Mouse (Mus musculus) midbrain, embryonic 15.5 days (tissue): ENCODE measurements at regions not wholly inside any gene's neighbourhood (a gene's known extent, or its start where the extent isn't known, plus 50 kb on each side); places are given as distances from the start of the nearest gene placed in this dataset.

ENCODE experiments used
- ATAC-seq: fragments of 200-750 bp; cut with Nextera tagmentation; replicated peaks from 2 replicates; pipeline ENCODE4 v1.8.0; 2017; ENCODE audit warnings: moderate TSS enrichment
- H3K27ac ChIP-seq: fragments of 300-500 bp; sonication (generic); 2 replicates; pipeline ENCODE4 v1.5.1; 2015; ENCODE audit warnings: mild to moderate bottlenecking, inconsistent platforms
- H3K27me3 ChIP-seq: fragments of 300-500 bp; sonication (generic); replicated peaks from 2 replicates; pipeline ENCODE4 v1.6.1; 2015; ENCODE audit warnings: inconsistent platforms
- H3K36me3 ChIP-seq: fragments of 300-500 bp; sonication (generic); replicated peaks from 2 replicates; pipeline ENCODE4 v1.6.1; 2015; ENCODE audit warnings: inconsistent platforms
- H3K4me1 ChIP-seq: fragments of 300-500 bp; sonication (generic); 2 replicates; pipeline ENCODE4 v1.6.1; 2015; ENCODE audit warnings: inconsistent platforms
- H3K4me2 ChIP-seq: fragments of 300-500 bp; sonication (generic); 2 replicates; pipeline ENCODE4 v1.6.1; 2015; ENCODE audit warnings: inconsistent platforms, mild to moderate bottlenecking, moderate library complexity
- H3K4me3 ChIP-seq: fragments of 300-500 bp; sonication (generic); 2 replicates; pipeline ENCODE4 v1.5.1; 2015; ENCODE audit warnings: mild to moderate bottlenecking, inconsistent platforms
- H3K9ac ChIP-seq: fragments of 300-500 bp; sonication (generic); 2 replicates; pipeline ENCODE4 v1.6.1; 2015; ENCODE audit warnings: mild to moderate bottlenecking, inconsistent platforms
- H3K9me3 ChIP-seq: fragments of 300-500 bp; sonication (generic); 2 replicates; pipeline ENCODE4 v1.6.1; 2016; ENCODE audit warnings: inconsistent platforms
- WGBS: fragments of 180-500 bp; shearing (Covaris S2); methylation state at CpG from one replicate; pipeline ENCODE4 v1.1.7; 2015; ENCODE audit warnings: mixed read lengths; 5-methylcytosine and 5-hydroxymethylcytosine counted together

DNA sequence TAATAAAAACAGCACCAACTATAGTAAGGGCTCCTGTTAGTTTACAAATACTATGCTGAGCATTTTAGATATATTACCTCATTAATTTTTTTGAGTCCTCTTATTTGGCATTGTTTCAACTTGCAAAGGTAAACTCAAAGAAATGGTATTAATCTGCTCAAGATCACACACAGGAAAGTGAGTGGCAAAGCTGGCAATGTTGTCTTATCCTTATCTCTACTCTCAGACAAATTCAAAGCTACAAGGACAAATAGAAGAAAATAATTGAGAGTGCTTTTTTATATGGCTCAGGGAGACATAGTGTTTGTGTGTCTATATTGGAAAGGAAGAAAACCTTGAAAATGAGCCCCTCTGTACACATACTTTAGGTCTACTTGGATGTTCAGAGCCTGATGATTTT lies 411.9 kb upstream of the Mgat4c start:
- H3K9ac ChIP-seq: no peak overlapping the region
- H3K4me2 ChIP-seq: no peak overlapping the region
- ATAC-seq: no peak
- H3K27me3 ChIP-seq: no peaks in the 10 kb centered on the region
- no peaks in the 10 kb centered on the region for H3K36me3 ChIP-seq
- no peaks in the 10 kb centered on the region for H3K4me1 ChIP-seq
- H3K4me3 ChIP-seq: no peak overlapping the region
- H3K27ac ChIP-seq: no peak overlapping the region
- H3K9me3 ChIP-seq: no peaks in the 10 kb centered on the region

DNA sequence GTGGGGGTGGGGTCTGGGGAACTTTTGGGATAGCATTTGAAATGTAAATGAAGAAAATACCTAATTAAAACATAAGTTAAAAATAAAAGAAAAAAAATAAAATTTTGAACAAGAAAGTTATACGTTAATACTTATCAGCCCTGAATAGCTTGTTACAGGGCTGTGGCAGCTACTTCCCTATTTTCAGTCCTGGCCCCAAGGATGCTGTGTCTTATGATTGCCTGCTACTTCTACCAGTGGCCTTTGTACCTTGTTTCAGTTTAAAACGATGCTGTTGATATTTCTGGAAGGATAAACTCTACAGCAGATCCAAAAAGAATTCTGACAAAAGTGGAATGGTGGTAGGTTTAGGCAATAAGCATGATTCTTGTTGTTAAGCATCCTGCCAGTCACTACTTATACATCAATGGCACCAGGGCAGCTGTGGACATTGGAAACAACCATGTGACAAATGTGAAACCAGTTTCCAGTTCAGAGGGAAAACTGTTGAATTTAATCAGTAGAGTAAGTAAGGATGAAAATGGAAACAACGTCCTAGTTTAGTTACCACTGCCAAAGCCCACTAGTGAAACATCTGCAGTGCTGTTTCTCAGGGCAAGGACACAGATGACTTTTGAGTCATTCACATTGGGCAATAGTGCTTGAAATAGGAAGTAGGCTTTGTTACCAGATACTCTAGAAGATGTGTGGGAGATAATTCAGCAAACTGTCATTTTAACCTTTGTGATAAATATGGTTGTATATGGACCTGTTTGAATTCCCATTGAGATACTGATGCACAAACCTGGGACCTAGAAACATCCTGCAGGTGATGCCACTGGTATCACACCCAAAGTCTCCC lies 409.6 kb upstream of the Mgat4c start:
- no peaks in the 10 kb centered on the region for H3K9me3 ChIP-seq
- no peak for ATAC-seq
- no peak overlapping the region for H3K4me2 ChIP-seq
- H3K27me3 ChIP-seq: no peaks in the 10 kb centered on the region
- no peak overlapping the region for H3K9ac ChIP-seq
- no peaks in the 10 kb centered on the region for H3K36me3 ChIP-seq
- H3K4me3 ChIP-seq: no peak overlapping the region
- no peaks in the 10 kb centered on the region for H3K4me1 ChIP-seq
- no peak overlapping the region for H3K27ac ChIP-seq
- WGBS: 82% methylated on average over 3 of the region's 3 CpGs

DNA sequence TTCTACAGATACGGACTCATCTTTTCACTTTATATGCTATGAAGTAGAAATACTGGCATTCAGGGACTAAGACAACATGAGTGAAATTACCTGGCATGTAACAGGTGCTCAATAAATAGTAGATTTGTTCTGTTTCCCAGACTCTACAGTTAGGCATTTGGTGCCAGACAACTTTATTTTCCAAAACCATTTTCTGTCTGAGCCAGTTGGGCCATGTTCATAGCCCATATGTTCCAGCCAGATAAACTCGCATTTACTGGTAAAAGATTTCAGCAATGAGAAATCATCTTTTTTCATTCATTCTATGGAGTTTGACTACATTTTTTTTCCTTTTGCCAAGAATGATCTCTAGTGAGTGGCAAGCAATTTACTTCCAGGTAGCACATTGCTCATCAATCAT lies 393.2 kb upstream of the Mgat4c start:
- 94% methylated on average over 2 of the region's 2 CpGs for WGBS
- no peaks in the 10 kb centered on the region for H3K27me3 ChIP-seq

DNA sequence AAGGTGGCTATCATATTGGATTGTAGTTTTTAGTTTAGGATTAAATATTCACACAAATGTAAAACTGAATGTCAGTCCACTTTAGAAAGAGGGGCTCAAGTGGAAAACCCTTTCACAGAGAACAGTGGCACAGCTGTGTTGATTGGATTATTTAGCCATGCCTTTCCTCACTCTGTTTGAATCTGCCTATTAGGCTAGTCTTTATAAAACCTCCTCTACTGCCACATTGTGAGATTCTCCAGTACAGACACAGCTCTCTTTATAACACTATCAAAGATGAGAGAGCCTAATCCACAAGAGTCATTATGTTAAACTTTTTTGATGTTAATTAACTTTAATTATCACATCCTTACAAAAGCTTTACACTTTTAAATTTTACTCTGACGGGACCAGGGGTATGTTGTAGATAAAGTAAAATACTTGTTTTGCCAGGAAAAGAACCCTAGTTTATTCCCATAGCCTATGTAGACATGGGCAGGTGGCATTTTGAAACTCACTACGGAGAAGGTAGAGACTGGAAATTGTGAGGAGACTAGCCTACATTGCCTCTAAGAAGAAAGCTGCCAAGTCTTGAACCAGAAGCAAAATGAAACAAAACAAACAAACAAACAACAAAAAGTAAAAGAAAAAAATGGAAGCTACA lies 379.0 kb upstream of the Mgat4c start:
- no peaks in the 10 kb centered on the region for H3K36me3 ChIP-seq

More for the DNA sequence above, 393.2 kb upstream of the Mgat4c start:
- no peak overlapping the region for H3K4me2 ChIP-seq
- ATAC-seq: no peak
- no peak overlapping the region for H3K9ac ChIP-seq
- no peaks in the 10 kb centered on the region for H3K9me3 ChIP-seq
- H3K27ac ChIP-seq: no peak overlapping the region
- H3K4me3 ChIP-seq: no peak overlapping the region
- no peaks in the 10 kb centered on the region for H3K36me3 ChIP-seq
- H3K4me1 ChIP-seq: no peaks in the 10 kb centered on the region

DNA sequence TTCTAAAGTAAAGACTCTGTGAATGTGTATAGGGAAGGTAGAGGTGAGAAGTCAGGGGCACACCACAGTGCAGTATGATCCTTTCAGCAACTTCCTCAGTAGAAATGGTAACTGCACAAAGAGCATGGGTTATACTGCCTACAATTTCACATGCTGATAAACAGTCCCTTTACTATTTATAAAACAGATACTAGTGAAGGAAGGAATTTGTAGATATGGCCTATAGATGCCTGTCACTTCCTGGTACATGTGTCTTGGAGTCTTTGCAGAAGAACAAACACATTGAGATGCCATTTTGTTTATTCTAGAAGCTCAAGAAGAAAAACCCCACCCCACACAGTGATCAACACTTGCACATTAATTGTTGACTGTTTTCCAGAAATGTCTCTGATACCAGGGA lies 377.2 kb upstream of the Mgat4c start:
- Histone ChIP-seq H3K9me3 (no peaks in the 10 kb centered on the region), H3K27me3 (no peaks in the 10 kb centered on the region), H3K9ac (no peak overlapping the region), H3K4me3 (no peak overlapping the region), H3K4me1 (no peaks in the 10 kb centered on the region), H3K27ac (no peak overlapping the region), H3K36me3 (no peaks in the 10 kb centered on the region), H3K4me2 (no peak overlapping the region)
- no peak for ATAC-seq

More for the DNA sequence above, 379.0 kb upstream of the Mgat4c start:
- no peak overlapping the region for H3K4me3 ChIP-seq
- no peak overlapping the region for H3K9ac ChIP-seq
- WGBS: 28% methylated on average over 2 of the region's 2 CpGs
- no peak overlapping the region for H3K27ac ChIP-seq
- no peaks in the 10 kb centered on the region for H3K4me1 ChIP-seq
- no peak overlapping the region for H3K4me2 ChIP-seq
- no peaks in the 10 kb centered on the region for H3K9me3 ChIP-seq
- no peaks in the 10 kb centered on the region for H3K27me3 ChIP-seq
- no peak; the same call in 1 of the 2 replicates for ATAC-seq

DNA sequence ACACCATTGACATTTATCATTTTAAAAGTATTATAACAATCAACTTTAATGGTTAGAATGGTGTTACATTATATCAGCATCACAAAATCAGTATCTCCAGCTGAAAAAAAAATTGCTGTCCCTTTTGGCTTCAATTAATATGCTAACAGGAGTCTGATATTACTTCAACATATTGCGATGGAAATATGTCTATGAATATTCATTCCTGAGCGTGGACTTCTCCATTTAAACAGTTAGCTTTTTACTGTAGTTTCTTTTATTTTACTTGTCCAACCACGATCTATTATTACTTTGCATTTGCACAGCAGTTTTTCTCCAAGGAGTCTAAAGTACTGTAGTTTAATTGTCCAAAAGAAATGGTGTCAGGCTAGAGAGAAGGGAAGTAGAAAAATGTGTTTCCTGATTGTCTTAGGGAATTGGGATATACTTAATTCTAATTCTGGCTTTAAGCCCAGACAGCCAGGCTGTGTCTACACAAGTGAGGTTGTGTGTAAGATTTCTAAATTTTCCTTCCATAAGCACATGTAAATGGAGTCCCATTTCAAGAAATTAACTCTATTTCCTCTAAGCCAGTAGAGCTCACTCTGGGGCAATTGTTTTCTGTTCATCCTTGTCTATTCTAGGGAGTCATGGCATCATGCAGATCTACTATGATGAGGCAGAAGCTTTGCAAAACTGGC lies 364.5 kb upstream of the Mgat4c start:
- no peaks in the 10 kb centered on the region for H3K9me3 ChIP-seq
- H3K9ac ChIP-seq: no peak overlapping the region
- no peak for ATAC-seq
- peaks cover 5% of the 10 kb centered on the region; the same call in 1 of the 2 replicates for H3K4me1 ChIP-seq
- no peak overlapping the region for H3K4me2 ChIP-seq
- no peak overlapping the region for H3K27ac ChIP-seq
- no peak overlapping the region for H3K4me3 ChIP-seq
- H3K27me3 ChIP-seq: no peaks in the 10 kb centered on the region
- no peaks in the 10 kb centered on the region for H3K36me3 ChIP-seq
- 68% methylated on average over 3 of the region's 3 CpGs for WGBS

DNA sequence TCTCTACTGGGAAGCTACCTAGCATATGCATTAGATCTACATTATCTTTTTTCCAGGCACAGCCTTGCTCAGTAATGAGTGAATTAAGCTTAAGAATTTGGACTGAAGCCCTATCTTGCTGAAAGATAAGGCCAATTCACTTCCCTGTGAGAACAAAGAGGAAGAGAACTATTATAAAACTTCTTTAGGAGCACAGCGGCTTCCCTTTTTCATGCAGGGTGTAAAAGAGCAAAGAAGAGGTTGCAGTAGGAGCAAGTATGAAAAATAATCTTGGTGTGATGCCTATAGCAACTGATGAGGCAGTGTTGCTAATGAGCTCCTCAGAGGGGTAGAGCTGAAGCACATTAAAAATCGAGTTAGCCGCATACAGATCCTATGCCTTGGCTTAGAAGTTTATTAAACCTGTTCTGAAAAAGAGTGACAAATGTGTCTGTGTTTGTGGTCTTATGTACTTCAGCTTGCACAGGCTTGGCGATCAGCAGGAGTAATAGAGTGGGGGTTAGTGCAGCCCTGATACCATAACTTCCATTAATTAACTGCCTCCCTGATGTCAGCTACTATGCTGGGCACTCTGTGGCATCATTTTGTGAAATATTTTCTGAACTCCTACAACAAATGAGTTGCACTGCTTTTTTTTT lies 360.1 kb upstream of the Mgat4c start:
- H3K27me3 ChIP-seq: no peaks in the 10 kb centered on the region
- H3K27ac ChIP-seq: no peak overlapping the region
- H3K4me1 ChIP-seq: peaks cover 5% of the 10 kb centered on the region; the same call in 1 of the 2 replicates
- no peaks in the 10 kb centered on the region for H3K36me3 ChIP-seq
- ATAC-seq: peak; percentile 85
- WGBS: 42% methylated on average over 4 of the region's 4 CpGs
- no peak overlapping the region for H3K4me3 ChIP-seq
- H3K4me2 ChIP-seq: no peak overlapping the region
- H3K9ac ChIP-seq: no peak overlapping the region
- H3K9me3 ChIP-seq: no peaks in the 10 kb centered on the region

DNA sequence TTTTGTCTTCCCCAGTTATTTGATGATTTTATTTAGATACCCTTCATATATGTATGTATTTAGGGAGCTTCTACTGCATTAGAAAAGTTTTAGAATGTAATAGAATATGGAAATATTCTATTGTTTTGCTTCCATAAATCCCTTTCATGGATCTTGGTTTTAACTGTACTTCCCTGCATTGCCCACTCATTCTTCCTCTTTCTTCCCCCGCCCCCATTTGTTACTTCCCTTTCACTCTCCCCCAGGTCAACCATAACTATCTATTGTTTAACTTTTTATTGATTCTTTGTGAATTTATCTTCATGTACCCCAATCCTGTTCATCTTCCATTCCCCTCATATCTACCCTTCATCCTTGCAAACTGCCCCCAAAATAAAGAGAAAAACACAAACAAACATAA lies 356.8 kb upstream of the Mgat4c start:
- Histone ChIP-seq H3K27ac (no peak overlapping the region), H3K9ac (no peak overlapping the region), H3K36me3 (no peaks in the 10 kb centered on the region), H3K9me3 (no peaks in the 10 kb centered on the region), H3K27me3 (no peaks in the 10 kb centered on the region), H3K4me1 (peaks cover 5% of the 10 kb centered on the region; the same call in 1 of the 2 replicates), H3K4me2 (no peak overlapping the region), H3K4me3 (no peak overlapping the region)
- WGBS: 91% methylated on average over 1 of the region's 1 CpGs
- ATAC-seq: no peak

DNA sequence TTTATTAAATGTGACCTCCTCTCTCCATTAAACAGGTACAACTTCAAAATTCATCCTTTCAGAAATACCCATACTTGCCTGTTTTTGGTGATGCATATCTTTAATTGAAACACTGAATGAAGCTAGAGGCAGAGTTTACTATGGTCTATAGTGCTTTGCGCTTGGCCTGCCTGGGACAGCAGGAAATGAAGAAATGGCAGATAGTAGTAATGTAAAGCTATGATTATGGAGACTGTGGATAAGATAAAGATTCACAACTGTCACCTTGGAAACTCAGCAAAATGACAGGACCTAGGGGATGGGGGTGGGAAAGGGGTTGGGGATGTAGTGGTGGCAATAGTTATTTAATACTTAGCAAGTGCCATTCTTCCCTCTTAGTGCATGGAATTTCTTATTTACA lies 352.7 kb upstream of the Mgat4c start:
- no peak overlapping the region for H3K4me2 ChIP-seq
- no peak overlapping the region for H3K27ac ChIP-seq
- no peaks in the 10 kb centered on the region for H3K36me3 ChIP-seq
- no peaks in the 10 kb centered on the region for H3K4me1 ChIP-seq
- WGBS: 98% methylated on average over 1 of the region's 1 CpGs
- no peaks in the 10 kb centered on the region for H3K27me3 ChIP-seq
- ATAC-seq: no peak
- no peaks in the 10 kb centered on the region for H3K9me3 ChIP-seq
- no peak overlapping the region for H3K9ac ChIP-seq
- no peak overlapping the region for H3K4me3 ChIP-seq

DNA sequence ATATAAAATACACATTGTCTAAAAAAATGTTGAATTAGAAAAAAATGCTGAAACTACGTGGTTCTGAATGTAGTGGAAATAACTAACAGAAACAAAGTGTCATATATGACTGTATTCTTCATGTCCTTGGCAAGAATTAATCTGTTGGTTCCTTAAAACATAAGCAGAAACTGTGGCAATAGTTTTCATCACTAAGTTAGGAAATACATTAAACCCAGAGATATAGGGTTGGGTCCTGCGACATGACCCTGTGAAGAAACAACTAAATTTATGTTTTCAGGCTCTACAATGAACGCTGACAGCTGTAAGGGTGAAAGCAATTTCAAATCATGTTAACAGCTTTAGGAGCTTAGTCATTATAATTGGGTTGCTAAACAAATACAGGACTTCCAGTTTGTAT lies 351.2 kb upstream of the Mgat4c start:
- no peak for ATAC-seq
- Histone ChIP-seq H3K9me3 (no peaks in the 10 kb centered on the region), H3K4me2 (no peak overlapping the region), H3K27ac (no peak overlapping the region), H3K4me1 (no peaks in the 10 kb centered on the region), H3K4me3 (no peak overlapping the region), H3K9ac (no peak overlapping the region), H3K36me3 (no peaks in the 10 kb centered on the region), H3K27me3 (no peaks in the 10 kb centered on the region)
- 80% methylated on average over 3 of the region's 3 CpGs for WGBS

DNA sequence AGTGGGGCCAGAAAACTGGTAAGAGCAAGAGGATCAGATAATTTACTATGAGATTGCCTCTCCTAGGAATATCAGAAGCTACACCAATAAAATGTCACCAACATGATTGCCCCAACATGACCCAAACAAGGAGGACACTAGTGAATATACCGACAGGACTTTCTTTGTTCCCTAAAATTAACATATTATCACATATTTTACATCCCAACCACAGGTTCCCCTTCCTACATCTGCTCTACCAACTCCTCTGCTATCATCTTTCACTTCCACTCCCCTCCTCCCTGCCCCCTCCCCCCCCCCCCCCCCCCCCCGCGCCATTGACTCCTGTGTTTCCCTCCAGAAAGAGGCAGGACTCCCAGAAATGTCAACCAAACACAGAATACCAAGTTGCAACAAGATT lies 346.2 kb upstream of the Mgat4c start:
- no peaks in the 10 kb centered on the region for H3K27me3 ChIP-seq
- ATAC-seq: no peak
- H3K9ac ChIP-seq: no peak overlapping the region
- H3K4me1 ChIP-seq: no peaks in the 10 kb centered on the region
- 83% methylated on average over 1 of the region's 3 CpGs for WGBS
- H3K27ac ChIP-seq: no peak overlapping the region
- H3K36me3 ChIP-seq: no peaks in the 10 kb centered on the region
- no peak overlapping the region for H3K4me2 ChIP-seq
- H3K4me3 ChIP-seq: no peak overlapping the region
- H3K9me3 ChIP-seq: no peaks in the 10 kb centered on the region

DNA sequence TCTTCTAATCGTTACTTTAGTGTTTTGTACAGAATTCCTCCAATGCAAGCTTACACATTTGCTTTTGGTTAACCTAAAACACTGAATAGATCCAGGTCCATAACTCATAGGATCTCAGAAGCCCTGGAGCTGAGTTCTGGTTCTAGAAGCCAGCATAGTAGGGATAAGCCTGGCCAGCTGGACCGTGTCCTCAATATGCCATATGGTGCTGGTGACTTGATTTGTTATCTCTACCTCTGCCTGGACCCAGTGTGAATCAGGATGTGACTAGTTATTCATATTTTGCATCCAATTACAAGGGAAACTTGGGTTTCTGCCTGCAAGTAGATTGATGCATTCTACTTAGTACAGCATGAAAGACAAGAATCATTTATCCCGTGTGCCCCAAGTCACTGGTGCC lies 341.7 kb upstream of the Mgat4c start:
- H3K4me2 ChIP-seq: no peak overlapping the region
- no peaks in the 10 kb centered on the region for H3K9me3 ChIP-seq
- no peaks in the 10 kb centered on the region for H3K36me3 ChIP-seq
- H3K4me3 ChIP-seq: no peak overlapping the region
- H3K4me1 ChIP-seq: no peaks in the 10 kb centered on the region
- no peaks in the 10 kb centered on the region for H3K27me3 ChIP-seq
- H3K9ac ChIP-seq: no peak overlapping the region
- H3K27ac ChIP-seq: no peak overlapping the region
- 84% methylated on average over 3 of the region's 3 CpGs for WGBS
- ATAC-seq: no peak
